Mouse (Mus musculus) CH12.LX (cell line): Measurements from ENCODE around the gene Ntrk3. TPM values are rescaled to one million over a fixed set of nuclear protein-coding genes. Genes with fewer than 3 reads are reported as not detected.

Source experiments
- DNase-seq: peaks from one replicate; pipeline ENCODE4 v3.0.0-alpha.2; 2013; ENCODE audit errors: extremely low read depth
- H3K27ac ChIP-seq: 2 replicates; pipeline ENCODE4 v1.5.1; 2012; ENCODE audit warnings: low read depth, mild to moderate bottlenecking, control low read depth, moderate library complexity; ENCODE audit not compliant: insufficient read depth
- H3K27me3 ChIP-seq: replicated peaks from 2 replicates; pipeline ENCODE3; 2012; ENCODE audit warnings: inconsistent platforms
- H3K36me3 ChIP-seq, 2 experiments: replicated peaks in 1 of 2; 2 replicates each; pipeline versions ENCODE3 to v1.6.1; 2012; ENCODE audit warnings: inconsistent platforms in 1 of 2, low read length in 1 of 2, mild to moderate bottlenecking in 1 of 2, mixed read lengths in 1 of 2, moderate library complexity in 1 of 2; ENCODE audit not compliant: control insufficient read depth in 1 of 2, insufficient read depth in 1 of 2
- H3K4me1 ChIP-seq, 2 experiments: 2 replicates each; pipeline ENCODE4 v1.6.1; 2012; ENCODE audit warnings: inconsistent platforms in 1 of 2, moderate library complexity in 1 of 2; ENCODE audit not compliant: insufficient read depth in 2 of 2, control insufficient read depth in 1 of 2
- H3K4me2 ChIP-seq: 2 replicates; pipeline ENCODE4 v1.6.1; 2012; ENCODE audit warnings: low read depth, mild to moderate bottlenecking, control low read depth; ENCODE audit not compliant: poor library complexity, insufficient read depth, severe bottlenecking
- H3K4me3 ChIP-seq, 3 experiments: fragments of 150-350 bp in 1 of 3; sonication (generic) in 1 of 3; replicated peaks in 1 of 3; 2 replicates each; pipeline versions ENCODE3 to v1.5.1; 2011 to 2012; ENCODE audit warnings: low read depth in 2 of 3, low read length in 2 of 3, mild to moderate bottlenecking in 2 of 3, moderate library complexity in 2 of 3, control low read depth in 1 of 3, improper control_type of control experiment in 1 of 3, inconsistent platforms in 1 of 3, mixed read lengths in 1 of 3; ENCODE audit not compliant: poor library complexity in 1 of 3
- H3K79me2 ChIP-seq: replicated peaks from 2 replicates; pipeline ENCODE4 v1.6.1; 2012; ENCODE audit warnings: mild to moderate bottlenecking, moderate library complexity; ENCODE audit not compliant: control insufficient read depth, poor library complexity, insufficient read depth, severe bottlenecking; ENCODE audit errors: extremely low read depth
- H3K9ac ChIP-seq: 2 replicates; pipeline ENCODE4 v1.6.1; 2012; ENCODE audit warnings: low read depth, mild to moderate bottlenecking, control low read depth, moderate library complexity; ENCODE audit not compliant: insufficient read depth
- H3K9me3 ChIP-seq: replicated peaks from 2 replicates; pipeline ENCODE3; 2012; ENCODE audit warnings: low read length, inconsistent platforms, mixed read lengths
- CHD2 ChIP-seq: IDR thresholded peaks from 2 replicates; pipeline ENCODE4 v1.6.1; 2011; ENCODE audit warnings: low read length, improper control_type of control experiment
- CTCF ChIP-seq, 2 experiments: IDR thresholded peaks in 1 of 2; conservative IDR thresholded peaks in 1 of 2; 2 replicates each; pipeline ENCODE4 v1.5.1; 2011 to 2012; ENCODE audit warnings: low read depth in 2 of 2, low read length in 2 of 2, improper control_type of control experiment in 1 of 2, inconsistent platforms in 1 of 2, mild to moderate bottlenecking in 1 of 2, moderate library complexity in 1 of 2
- ELF1 ChIP-seq: IDR thresholded peaks from 2 replicates; pipeline ENCODE4 v1.6.1; 2014; ENCODE audit warnings: low read depth, mild to moderate bottlenecking, inconsistent platforms, low read length, improper control_type of control experiment
- ETS1 ChIP-seq: conservative IDR thresholded peaks from 2 replicates; pipeline ENCODE4 v1.6.1; 2012; ENCODE audit warnings: low read depth, mild to moderate bottlenecking, inconsistent platforms, low read length, improper control_type of control experiment, moderate library complexity
- JUN ChIP-seq: IDR thresholded peaks from 2 replicates; pipeline ENCODE4 v1.6.1; 2011; ENCODE audit warnings: low read depth, mild to moderate bottlenecking, low read length, improper control_type of control experiment, moderate library complexity; ENCODE audit not compliant: insufficient read depth
- MAZ ChIP-seq: IDR thresholded peaks from 2 replicates; pipeline ENCODE4 v1.6.1; 2012; ENCODE audit warnings: low read depth, mild to moderate bottlenecking, inconsistent platforms, low read length, improper control_type of control experiment, moderate library complexity
- MEF2A ChIP-seq: IDR thresholded peaks from 2 replicates; pipeline ENCODE4 v1.6.1; 2014; ENCODE audit warnings: low read depth, mild to moderate bottlenecking, inconsistent platforms, low read length, improper control_type of control experiment, borderline replicate concordance
- RCOR1 ChIP-seq: conservative IDR thresholded peaks from 2 replicates; pipeline ENCODE4 v1.6.1; 2012; ENCODE audit warnings: low read depth, mild to moderate bottlenecking, inconsistent platforms, low read length, improper control_type of control experiment
- ZC3H11A ChIP-seq: IDR thresholded peaks from 2 replicates; pipeline ENCODE4 v1.6.1; 2012; ENCODE audit warnings: low read depth, mild to moderate bottlenecking, inconsistent platforms, low read length, improper control_type of control experiment
- dilution Hi-C: fragments of 300-500 bp; cut with MboI; formaldehyde crosslinking; loops from 2 replicates; pipeline ENCODE4 v1.14.3; 2020; ENCODE audit warnings: low sequenced_read_pairs; ENCODE audit not compliant: extremely low pct_unique_long_range_greater_than_20kb, extremely low pct_ligation_motif_present
- in situ Hi-C: fragments of 300-500 bp; cut with MboI; formaldehyde crosslinking; loops from 3 replicates; pipeline ENCODE4 v1.14.3; 2019; ENCODE audit warnings: low sequenced_read_pairs, low pct_ligation_motif_present, low pct_unique_long_range_greater_than_20kb, mixed read lengths
- polyA plus RNA-seq: library from polyadenylated mRNA; unstranded; fragments of >175 nt; gene quantifications from 2 replicates; pipeline ENCODE4 v1.2.1, GENCODE M21; 2012; ENCODE audit warnings: low read depth; ENCODE audit not compliant: insufficient read length
- total RNA-seq, 2 experiments: library from RNA; depleted of rRNA; stranded (reverse); fragments of 300-350 nt in 1 of 2; fragments of >200 nt in 1 of 2; gene quantifications; 2 replicates each; pipeline ENCODE4 v1.2.3; 2012 to 2014

Ntrk3 gene
- total and polyA plus RNA-seq, 3 experiments, result 0.21 TPM; not detected in 2

- Histone ChIP-seq H3K4me1 (no peaks in the 10 kb centered on the region), H3K27ac (no peak overlapping the region), H3K79me2 (no peaks in the 10 kb centered on the region), H3K27me3 (no peaks in the 10 kb centered on the region), H3K36me3 (no peaks in the 10 kb centered on the region)
- TF ChIP-seq ZC3H11A, result no peak
- TF ChIP-seq MAZ, result no peak
- no peak for TF ChIP-seq ELF1
- TF ChIP-seq ETS1, result no peak
- no peak for TF ChIP-seq JUN
- no peak for TF ChIP-seq CTCF (conservative IDR thresholded peaks at IDR 0.05 in 1 of 2, IDR thresholded peaks at IDR 0.05 in 1 of 2; ENCODE audit: low read depth in 2 of 2, low read length in 2 of 2)
- TF ChIP-seq RCOR1, result no peak
- TF ChIP-seq, all 38 proteins: peak for 0
- Histone ChIP-seq H3K9me3 (peaks cover 24% of the 10 kb centered on the region), H3K4me3 (no peak overlapping the region), H3K9ac (no peak overlapping the region), H3K4me2 (no peak overlapping the region)
- dilution Hi-C loops, result no loop called here
- in situ Hi-C loops, result no loop called here
- no peak for DNase-seq
These were observed 593.0 kb downstream of the Ntrk3 start for GRCm38 (mm10) chr7:78144849-78145248.

- TF ChIP-seq CHD2 (no peak), MEF2A (no peak)
- Histone ChIP-seq H3K79me2 (no peaks in the 10 kb centered on the region), H3K4me1 (no peaks in the 10 kb centered on the region), H3K27me3 (no peaks in the 10 kb centered on the region), H3K9ac (no peak overlapping the region), H3K27ac (no peak overlapping the region), H3K36me3 (no peaks in the 10 kb centered on the region), H3K4me3 (no peak overlapping the region), H3K4me2 (no peak overlapping the region), H3K9me3 (peaks cover 33% of the 10 kb centered on the region)
- no peak for DNase-seq
- in situ Hi-C loops, result no loop called here
- dilution Hi-C loops, result no loop called here
These were observed 607.8 kb downstream of the Ntrk3 start for GRCm38 (mm10) chr7:78129966-78130365.

Other genes with a start within 250 kb of the Ntrk3 start
- 68.3 and 87.2 TPM in 2 replicates for gene Mrps11, start 45.1 kb upstream of the Ntrk3 start, total RNA-seq (2012; rRNA removed)
- gene Mrps11, start 45.1 kb upstream of the Ntrk3 start, total RNA-seq (2014; rRNA removed), result 80.4 and 94.6 TPM in 2 replicates
- gene Mrps11, start 45.1 kb upstream of the Ntrk3 start, polyA plus RNA-seq, result 71.4 and 75.1 TPM in 2 replicates
- gene Mrpl46, start 45.5 kb upstream of the Ntrk3 start, total RNA-seq (2012; rRNA removed), result 62.8 and 79.0 TPM in 2 replicates
- gene Mrpl46, start 45.5 kb upstream of the Ntrk3 start, total RNA-seq (2014; rRNA removed), result 56.1 and 64.6 TPM in 2 replicates
- gene Mrpl46, start 45.5 kb upstream of the Ntrk3 start, polyA plus RNA-seq, result 63.2 and 72.5 TPM in 2 replicates
- 12.6 and 12.9 TPM in 2 replicates for gene Det1, start 109.3 kb upstream of the Ntrk3 start, total RNA-seq (2012; rRNA removed)
- 11.9 and 14.3 TPM in 2 replicates for gene Det1, start 109.3 kb upstream of the Ntrk3 start, total RNA-seq (2014; rRNA removed)
- 9.5 and 12.2 TPM in 2 replicates for gene Det1, start 109.3 kb upstream of the Ntrk3 start, polyA plus RNA-seq
- 69.1 and 93.5 TPM in 2 replicates for gene Aen, start 157.8 kb upstream of the Ntrk3 start, total RNA-seq (2012; rRNA removed)
- gene Aen, start 157.8 kb upstream of the Ntrk3 start, total RNA-seq (2014; rRNA removed), result 72.9 and 73.3 TPM in 2 replicates
- 74.2 and 88.9 TPM in 2 replicates for gene Aen, start 157.8 kb upstream of the Ntrk3 start, polyA plus RNA-seq
- 35.0 and 44.2 TPM in 2 replicates for gene Isg20, start 175.4 kb upstream of the Ntrk3 start, total RNA-seq (2012; rRNA removed)
- gene Isg20, start 175.4 kb upstream of the Ntrk3 start, total RNA-seq (2014; rRNA removed), result 5.6 and 6.9 TPM in 2 replicates
- gene Isg20, start 175.4 kb upstream of the Ntrk3 start, polyA plus RNA-seq, result 19.9 and 21.3 TPM in 2 replicates